Mouse (Mus musculus) midbrain, embryonic 13.5 days (tissue): ENCODE measurements around the gene Sp4. TPM values are rescaled to one million over a fixed set of nuclear protein-coding genes. Genes with fewer than 3 reads are reported as not detected.

ENCODE experiments used
- ATAC-seq: fragments of 200-750 bp; cut with Nextera tagmentation; 2 replicates; pipeline ENCODE4 v1.8.0; 2017; ENCODE audit warnings: mild to moderate bottlenecking, moderate TSS enrichment, moderate library complexity
- H3K27ac ChIP-seq: fragments of 300-500 bp; sonication (generic); 2 replicates; pipeline ENCODE4 v1.5.1; 2015; ENCODE audit warnings: inconsistent platforms, mild to moderate bottlenecking, moderate library complexity
- H3K27me3 ChIP-seq: fragments of 300-500 bp; sonication (generic); 2 replicates; pipeline ENCODE4 v1.6.1; 2015; ENCODE audit warnings: mild to moderate bottlenecking, inconsistent platforms
- H3K36me3 ChIP-seq: fragments of 300-500 bp; sonication (generic); 2 replicates; pipeline ENCODE4 v1.6.1; 2015; ENCODE audit warnings: mild to moderate bottlenecking, inconsistent platforms
- H3K4me1 ChIP-seq: fragments of 300-500 bp; sonication (generic); replicated peaks from 2 replicates; pipeline ENCODE4 v1.6.1; 2015; ENCODE audit warnings: inconsistent platforms
- H3K4me2 ChIP-seq: fragments of 300-500 bp; sonication (generic); replicated peaks from 2 replicates; pipeline ENCODE4 v1.6.1; 2015; ENCODE audit warnings: moderate library complexity, mild to moderate bottlenecking, inconsistent platforms
- H3K4me3 ChIP-seq: fragments of 300-500 bp; sonication (generic); replicated peaks from 2 replicates; pipeline ENCODE4 v1.5.1; 2015; ENCODE audit warnings: mild to moderate bottlenecking, inconsistent platforms
- H3K9ac ChIP-seq: fragments of 300-500 bp; sonication (generic); replicated peaks from 2 replicates; pipeline ENCODE4 v1.6.1; 2015; ENCODE audit warnings: mild to moderate bottlenecking, inconsistent platforms
- H3K9me3 ChIP-seq: fragments of 300-500 bp; sonication (generic); 2 replicates; pipeline ENCODE4 v1.6.1; 2016; ENCODE audit warnings: mild to moderate bottlenecking, inconsistent platforms
- WGBS: fragments of 180-500 bp; shearing (Covaris S2); methylation state at CpG from one replicate; pipeline ENCODE4 v1.1.7; 2015; 5-methylcytosine and 5-hydroxymethylcytosine counted together
- polyA plus RNA-seq: library from polyadenylated mRNA; unstranded; fragments of >200 nt; fragmentation: Nextera tagmentation; extraction: Ambion mirVana; gene quantifications from 2 replicates; pipeline ENCODE4 v1.2.1, GENCODE M21; 2015

The Sp4 gene
- polyA plus RNA-seq, 1 experiment from 2014 or later, result 24.1 TPM

- ATAC-seq, result peak; percentile 92
- no peaks in the 10 kb centered on the region for H3K27me3 ChIP-seq
Observed at GRCm38 (mm10) chr12:118301866-118302835, 911 bp upstream of the Sp4 start.

GRCm38 (mm10) chr12:118300754-118301071, 527 bp downstream of the Sp4 start:
- no peak for ATAC-seq
- WGBS, result 0% methylated on average over 11 of the region's 13 CpGs
- H3K4me1 ChIP-seq, result peaks cover 43% of the 10 kb centered on the region

More at GRCm38 (mm10) chr12:118301866-118302835, 911 bp upstream of the Sp4 start:
- peaks cover 30% of the 10 kb centered on the region for H3K4me1 ChIP-seq
- H3K27ac ChIP-seq, result peak overlapping the region; percentile 98
- peak overlapping the region; percentile 63 for H3K4me2 ChIP-seq
- no peaks in the 10 kb centered on the region for H3K9me3 ChIP-seq
- under 1% methylated on average over 72 of the region's 74 CpGs for WGBS
- H3K9ac ChIP-seq, result peak overlapping the region; percentile 75
- H3K36me3 ChIP-seq, result peaks cover 9% of the 10 kb centered on the region; the same call in 1 of the 2 replicates
- H3K4me3 ChIP-seq, result peak overlapping the region; percentile 86

GRCm38 (mm10) chr12:118299956-118300355, 1.3 kb downstream of the Sp4 start:
- peak overlapping the region; percentile 86 for H3K4me3 ChIP-seq
- H3K9me3 ChIP-seq, result no peaks in the 10 kb centered on the region
- WGBS, result 26% methylated on average over 6 of the region's 6 CpGs
- peaks cover 9% of the 10 kb centered on the region; the same call in 1 of the 2 replicates for H3K36me3 ChIP-seq
- no peak overlapping the region for H3K27ac ChIP-seq
- H3K27me3 ChIP-seq, result no peaks in the 10 kb centered on the region
- peak overlapping the region; percentile 54 for H3K4me2 ChIP-seq
- H3K4me1 ChIP-seq, result peaks cover 44% of the 10 kb centered on the region
- ATAC-seq, result no peak
- 0 out of 2 replicates have a peak overlapping the region, but pooled peaks have one; percentile 42 for H3K9ac ChIP-seq

More at GRCm38 (mm10) chr12:118300754-118301071, 527 bp downstream of the Sp4 start:
- peak overlapping the region; percentile 68 for H3K9ac ChIP-seq
- peak overlapping the region; percentile 98 for H3K27ac ChIP-seq
- H3K36me3 ChIP-seq, result peaks cover 9% of the 10 kb centered on the region; the same call in 1 of the 2 replicates
- no peaks in the 10 kb centered on the region for H3K27me3 ChIP-seq
- peak overlapping the region; percentile 86 for H3K4me3 ChIP-seq
- H3K9me3 ChIP-seq, result no peaks in the 10 kb centered on the region
- H3K4me2 ChIP-seq, result peak overlapping the region; percentile 54

- no peak overlapping the region for H3K27ac ChIP-seq
- peaks cover 9% of the 10 kb centered on the region for H3K36me3 ChIP-seq
- no peak for ATAC-seq
- H3K9ac ChIP-seq, result 0 out of 2 replicates have a peak overlapping the region, but pooled peaks have one; percentile 41
- H3K4me3 ChIP-seq, result peak overlapping the region; percentile 86
- H3K4me2 ChIP-seq, result peak overlapping the region; percentile 54
- WGBS, result 83% methylated on average over 9 of the region's 9 CpGs
- H3K27me3 ChIP-seq, result no peaks in the 10 kb centered on the region
- H3K4me1 ChIP-seq, result peaks cover 44% of the 10 kb centered on the region
- H3K9me3 ChIP-seq, result no peaks in the 10 kb centered on the region
Observed at GRCm38 (mm10) chr12:118299172-118299571, 2.1 kb downstream of the Sp4 start.

- Histone ChIP-seq H3K27me3 (no peaks in the 10 kb centered on the region), H3K36me3 (peaks cover 9% of the 10 kb centered on the region), H3K9me3 (no peaks in the 10 kb centered on the region), H3K4me1 (peaks cover 44% of the 10 kb centered on the region), H3K9ac (0 out of 2 replicates have a peak overlapping the region, but pooled peaks have one; percentile 41), H3K4me3 (peak overlapping the region; percentile 28), H3K4me2 (peak overlapping the region; percentile 54), H3K27ac (no peak overlapping the region)
- no peak for ATAC-seq
- 87% methylated on average over 2 of the region's 2 CpGs for WGBS
Observed at GRCm38 (mm10) chr12:118298516-118298915, 2.7 kb downstream of the Sp4 start.

- H3K9ac ChIP-seq, result no peak overlapping the region
- no peaks in the 10 kb centered on the region for H3K9me3 ChIP-seq
- no peak for ATAC-seq
- H3K27me3 ChIP-seq, result no peaks in the 10 kb centered on the region
- H3K4me2 ChIP-seq, result peak overlapping the region; percentile 37; the same call in 1 of the 2 replicates
- H3K4me1 ChIP-seq, result peaks cover 38% of the 10 kb centered on the region
- no peak overlapping the region for H3K27ac ChIP-seq
- WGBS, result 95% methylated on average over 2 of the region's 2 CpGs
- no peak overlapping the region for H3K4me3 ChIP-seq
- peaks cover 9% of the 10 kb centered on the region for H3K36me3 ChIP-seq
Observed at GRCm38 (mm10) chr12:118296236-118296635, 5.0 kb downstream of the Sp4 start.

- Histone ChIP-seq H3K9me3 (no peaks in the 10 kb centered on the region), H3K27ac (no peak overlapping the region), H3K4me1 (peaks cover 41% of the 10 kb centered on the region), H3K9ac (no peak overlapping the region), H3K27me3 (no peaks in the 10 kb centered on the region), H3K4me3 (no peak overlapping the region), H3K36me3 (peaks cover 9% of the 10 kb centered on the region), H3K4me2 (0 out of 2 replicates have a peak overlapping the region, but pooled peaks have one; percentile 37)
- 98% methylated on average over 1 of the region's 1 CpGs for WGBS
- no peak for ATAC-seq
Observed at GRCm38 (mm10) chr12:118295793-118296192, 5.4 kb downstream of the Sp4 start.

GRCm38 (mm10) chr12:118288947-118289346, 12.3 kb downstream of the Sp4 start:
- Histone ChIP-seq H3K27ac (no peak overlapping the region), H3K4me3 (no peak overlapping the region), H3K27me3 (no peaks in the 10 kb centered on the region), H3K4me2 (no peak overlapping the region), H3K9me3 (no peaks in the 10 kb centered on the region), H3K4me1 (0 out of 2 replicates have a peak, but pooled peaks cover 6% of the 10 kb centered on the region), H3K36me3 (no peaks in the 10 kb centered on the region), H3K9ac (no peak overlapping the region)
- no peak for ATAC-seq
- WGBS, result 91% methylated on average over 1 of the region's 1 CpGs

GRCm38 (mm10) chr12:118285099-118285498, 16.1 kb downstream of the Sp4 start:
- Histone ChIP-seq H3K9me3 (no peaks in the 10 kb centered on the region), H3K36me3 (no peaks in the 10 kb centered on the region), H3K4me2 (no peak overlapping the region), H3K27me3 (no peaks in the 10 kb centered on the region), H3K9ac (no peak overlapping the region), H3K4me3 (no peak overlapping the region), H3K4me1 (0 out of 2 replicates have a peak, but pooled peaks cover 5% of the 10 kb centered on the region), H3K27ac (no peak overlapping the region)
- WGBS, result 89% methylated on average over 6 of the region's 6 CpGs
- no peak for ATAC-seq

- H3K4me1 ChIP-seq, result 0 out of 2 replicates have a peak, but pooled peaks cover 3% of the 10 kb centered on the region
- H3K9me3 ChIP-seq, result no peaks in the 10 kb centered on the region
- H3K36me3 ChIP-seq, result no peaks in the 10 kb centered on the region
- no peak for ATAC-seq
- no peak overlapping the region for H3K4me2 ChIP-seq
- no peaks in the 10 kb centered on the region for H3K27me3 ChIP-seq
- no peak overlapping the region for H3K4me3 ChIP-seq
- no peak overlapping the region for H3K27ac ChIP-seq
- WGBS, result 69% methylated on average over 1 of the region's 1 CpGs
- no peak overlapping the region for H3K9ac ChIP-seq
Observed at GRCm38 (mm10) chr12:118281961-118282360, 19.3 kb downstream of the Sp4 start.

- H3K9ac ChIP-seq, result no peak overlapping the region
- no peaks in the 10 kb centered on the region for H3K27me3 ChIP-seq
- H3K4me2 ChIP-seq, result no peak overlapping the region
- H3K4me1 ChIP-seq, result no peaks in the 10 kb centered on the region
- ATAC-seq, result no peak
- H3K36me3 ChIP-seq, result no peaks in the 10 kb centered on the region
- 85% methylated on average over 5 of the region's 5 CpGs for whole genome bisulfite sequencing
- H3K9me3 ChIP-seq, result no peaks in the 10 kb centered on the region
- no peak overlapping the region for H3K4me3 ChIP-seq
- no peak overlapping the region for H3K27ac ChIP-seq
Observed at GRCm38 (mm10) chr12:118276385-118276784, 24.9 kb downstream of the Sp4 start.

- H3K27ac ChIP-seq, result no peak overlapping the region
- H3K9ac ChIP-seq, result no peak overlapping the region
- no peak overlapping the region for H3K4me2 ChIP-seq
- no peak overlapping the region for H3K4me3 ChIP-seq
- no peaks in the 10 kb centered on the region for H3K9me3 ChIP-seq
- H3K36me3 ChIP-seq, result peaks cover 11% of the 10 kb centered on the region
- H3K4me1 ChIP-seq, result no peaks in the 10 kb centered on the region
- no peak for ATAC-seq
- no peaks in the 10 kb centered on the region for H3K27me3 ChIP-seq
Observed at GRCm38 (mm10) chr12:118264905-118265304, 36.3 kb downstream of the Sp4 start.
